Mouse (Mus musculus): ENCODE measurements around the gene Tmx2. TPM values are rescaled to one million over a fixed set of nuclear protein-coding genes. Genes with fewer than 3 reads are reported as not detected.
A peak's percentile ranks its signal among the peaks of the same experiment; 100 is the strongest.

The Tmx2 gene
- polyA plus RNA-seq, 2 experiments = 66.0 to 93.0 TPM

DNA sequence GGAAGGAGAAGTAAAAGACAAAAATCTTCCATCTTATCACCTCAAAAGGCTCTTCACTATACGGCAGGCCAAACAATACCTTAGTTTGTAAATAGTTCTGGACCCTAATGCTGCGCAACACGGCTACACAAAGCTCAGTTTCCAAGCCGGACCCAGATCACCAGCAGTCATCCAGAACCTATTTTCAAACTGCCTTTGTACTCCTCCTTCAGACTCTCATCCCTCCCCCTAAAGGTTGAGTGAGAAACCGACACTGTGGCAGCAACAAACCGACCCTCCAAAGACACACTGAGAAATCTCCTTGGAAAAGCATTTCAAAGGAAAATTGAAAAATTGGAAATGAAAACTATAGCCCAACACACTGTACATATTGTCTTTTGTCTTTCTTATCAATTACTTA lies 30.6 kb downstream of the Tmx2 start:
- Histone ChIP-seq H3K4me1 (ENCODE audit: control insufficient read depth, insufficient read depth, low read length) (peaks cover 2% of the 10 kb centered on the region), H3K4me2 (replicated peaks; ENCODE audit: low read depth, low read length, severe bottlenecking) (peak overlapping the region; percentile 53), H3K27me3 (ENCODE audit: control insufficient read depth, insufficient read depth, low read length) (no peaks in the 10 kb centered on the region), H3K36me3 (ENCODE audit: control insufficient read depth, insufficient read depth, low read length) (no peaks in the 10 kb centered on the region), H3K9ac (ENCODE audit: low read depth, low read length, severe bottlenecking) (peak overlapping the region; percentile 44), H3K4me3 (replicated peaks; ENCODE audit: low read length) (peak overlapping the region; percentile 66), H3K27ac (replicated peaks; ENCODE audit: low read depth, low read length) (no peak overlapping the region), H3K9me3 (ENCODE audit: control insufficient read depth, low read length) (no peaks in the 10 kb centered on the region)
- no peak for DNase-seq (ENCODE audit: low spot score)
- 40% methylated on average over 6 of the region's 6 CpGs for WGBS
- no peak for TF ChIP-seq POLR2A (IDR thresholded peaks at IDR 0.05; ENCODE audit: borderline replicate concordance, extremely low read depth, insufficient read depth, insufficient read length)
- ATAC-seq (ENCODE audit: low FRiP score, low read depth) = no peak

- Histone ChIP-seq H3K4me2 (replicated peaks; ENCODE audit: low read depth, low read length, severe bottlenecking) (no peak overlapping the region), H3K9me3 (ENCODE audit: control insufficient read depth, low read length) (no peaks in the 10 kb centered on the region), H3K4me1 (ENCODE audit: control insufficient read depth, insufficient read depth, low read length) (peaks cover 2% of the 10 kb centered on the region), H3K36me3 (ENCODE audit: control insufficient read depth, insufficient read depth, low read length) (no peaks in the 10 kb centered on the region), H3K9ac (ENCODE audit: low read depth, low read length, severe bottlenecking) (no peak overlapping the region), H3K27me3 (ENCODE audit: control insufficient read depth, insufficient read depth, low read length) (no peaks in the 10 kb centered on the region), H3K27ac (replicated peaks; ENCODE audit: low read depth, low read length) (no peak overlapping the region), H3K4me3 (replicated peaks; ENCODE audit: low read length) (no peak overlapping the region)
- WGBS = 92% methylated on average over 6 of the region's 6 CpGs
- DNase-seq (ENCODE audit: low spot score) (no peak), ATAC-seq (ENCODE audit: low FRiP score, low read depth) (no peak)
- TF ChIP-seq POLR2A (IDR thresholded peaks at IDR 0.05; ENCODE audit: borderline replicate concordance, extremely low read depth, insufficient read depth, insufficient read length) = no peak
Observed at GRCm38 (mm10) chr2:84647051-84647568, 31.8 kb downstream of the Tmx2 start.

DNA sequence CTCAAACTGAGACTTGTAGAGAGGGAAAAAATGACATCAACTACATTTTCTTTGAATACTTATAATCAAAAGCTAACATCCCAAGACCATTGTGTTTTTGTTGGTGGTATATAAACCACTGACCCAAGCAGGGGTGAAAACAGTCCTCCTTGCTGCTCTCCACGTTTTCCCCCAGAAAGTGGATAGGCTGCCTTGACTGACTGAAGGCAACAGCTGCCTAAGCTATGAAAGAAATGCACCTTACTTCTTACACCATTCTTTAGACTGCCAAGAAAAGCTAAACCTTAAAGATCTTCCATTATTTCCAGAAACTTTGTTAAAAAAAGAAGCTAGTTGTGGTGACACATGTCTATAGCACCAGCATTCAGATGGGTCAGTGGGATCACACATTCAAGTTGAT lies 32.8 kb downstream of the Tmx2 start:
- DNase-seq (ENCODE audit: low spot score) = no peak
- 57% methylated on average over 1 of the region's 1 CpGs for WGBS
- H3K4me2 ChIP-seq (replicated peaks; ENCODE audit: low read depth, low read length, severe bottlenecking) = no peak overlapping the region

GRCm38 (mm10) chr2:84640833-84641232 lies 38.1 kb downstream of the Tmx2 start:
- no peak for DNase-seq (ENCODE audit: low spot score)

More for the DNA sequence above, 32.8 kb downstream of the Tmx2 start:
- ATAC-seq (ENCODE audit: low FRiP score, low read depth) = no peak
- Histone ChIP-seq H3K36me3 (ENCODE audit: control insufficient read depth, insufficient read depth, low read length) (no peaks in the 10 kb centered on the region), H3K9ac (ENCODE audit: low read depth, low read length, severe bottlenecking) (no peak overlapping the region), H3K4me1 (ENCODE audit: control insufficient read depth, insufficient read depth, low read length) (peaks cover 2% of the 10 kb centered on the region), H3K27me3 (ENCODE audit: control insufficient read depth, insufficient read depth, low read length) (no peaks in the 10 kb centered on the region), H3K27ac (replicated peaks; ENCODE audit: low read depth, low read length) (no peak overlapping the region), H3K9me3 (ENCODE audit: control insufficient read depth, low read length) (no peaks in the 10 kb centered on the region), H3K4me3 (replicated peaks; ENCODE audit: low read length) (no peak overlapping the region)
- no peak for TF ChIP-seq POLR2A (IDR thresholded peaks at IDR 0.05; ENCODE audit: borderline replicate concordance, extremely low read depth, insufficient read depth, insufficient read length)

DNA sequence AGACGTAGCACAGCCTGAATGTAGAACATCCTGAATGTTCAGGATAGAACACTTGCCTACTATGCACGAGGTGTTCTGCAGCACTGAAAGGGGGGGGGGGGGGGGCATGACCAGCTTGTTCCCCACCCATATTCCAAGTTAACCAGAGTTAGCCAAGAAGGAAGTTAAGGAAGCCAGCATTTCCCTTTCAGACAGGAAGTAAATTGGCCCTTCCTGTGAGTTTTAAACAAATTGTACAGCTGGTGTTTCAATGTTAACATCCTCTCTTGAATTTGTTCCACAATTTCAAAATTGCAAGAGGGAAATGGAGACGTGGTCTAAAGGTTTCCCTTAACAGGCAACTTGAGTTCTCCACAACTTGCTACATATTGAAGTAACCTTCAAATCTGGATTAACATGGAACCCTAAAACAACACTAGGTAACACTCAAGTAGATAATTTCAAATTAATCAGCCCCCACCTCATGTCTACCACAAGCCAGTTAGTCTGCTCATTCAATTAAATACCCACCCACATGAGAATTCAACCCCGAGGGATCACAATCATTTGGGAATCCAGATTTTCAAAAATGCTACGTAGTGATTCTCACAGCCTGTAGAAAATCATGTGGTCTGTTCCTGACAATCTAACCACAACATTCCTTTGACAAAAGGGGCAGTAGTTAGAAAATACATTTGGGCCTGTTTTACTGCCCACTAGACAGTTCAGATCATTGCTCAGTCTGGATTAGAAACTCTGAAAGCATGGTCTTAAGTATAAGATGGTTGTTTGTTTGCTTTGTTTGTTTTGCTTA lies 40.3 kb downstream of the Tmx2 start:
- 56% methylated on average over 5 of the region's 5 CpGs for WGBS
- Histone ChIP-seq H3K4me1 (ENCODE audit: control insufficient read depth, insufficient read depth, low read length) (peaks cover 45% of the 10 kb centered on the region), H3K27me3 (ENCODE audit: control insufficient read depth, insufficient read depth, low read length) (no peaks in the 10 kb centered on the region), H3K9ac (ENCODE audit: low read depth, low read length, severe bottlenecking) (no peak overlapping the region), H3K9me3 (ENCODE audit: control insufficient read depth, low read length) (no peaks in the 10 kb centered on the region), H3K36me3 (ENCODE audit: control insufficient read depth, insufficient read depth, low read length) (no peaks in the 10 kb centered on the region), H3K4me3 (replicated peaks; ENCODE audit: low read length) (no peak overlapping the region), H3K4me2 (replicated peaks; ENCODE audit: low read depth, low read length, severe bottlenecking) (no peak overlapping the region), H3K27ac (replicated peaks; ENCODE audit: low read depth, low read length) (0 out of 2 replicates have a peak overlapping the region, but pooled peaks have one; percentile 26)
- DNase-seq (ENCODE audit: low spot score) (no peak), ATAC-seq (ENCODE audit: low FRiP score, low read depth) (no peak)
- TF ChIP-seq POLR2A (IDR thresholded peaks at IDR 0.05; ENCODE audit: borderline replicate concordance, extremely low read depth, insufficient read depth, insufficient read length) = no peak

More at GRCm38 (mm10) chr2:84640833-84641232, 38.1 kb downstream of the Tmx2 start:
- no peak overlapping the region for H3K4me2 ChIP-seq (replicated peaks; ENCODE audit: low read depth, low read length, severe bottlenecking)
- no peak overlapping the region for H3K27ac ChIP-seq (replicated peaks; ENCODE audit: low read depth, low read length)
- no peak overlapping the region for H3K4me3 ChIP-seq (replicated peaks; ENCODE audit: low read length)
- H3K27me3 ChIP-seq (ENCODE audit: control insufficient read depth, insufficient read depth, low read length) = no peaks in the 10 kb centered on the region
- H3K9ac ChIP-seq (ENCODE audit: low read depth, low read length, severe bottlenecking) = no peak overlapping the region
- H3K4me1 ChIP-seq (ENCODE audit: control insufficient read depth, insufficient read depth, low read length) = peaks cover 27% of the 10 kb centered on the region
- no peaks in the 10 kb centered on the region for H3K36me3 ChIP-seq (ENCODE audit: control insufficient read depth, insufficient read depth, low read length)
- no peaks in the 10 kb centered on the region for H3K9me3 ChIP-seq (ENCODE audit: control insufficient read depth, low read length)
- ATAC-seq (ENCODE audit: low FRiP score, low read depth) = 0 out of 2 replicates have a peak, but pooled peaks have one; percentile 25
- no peak for TF ChIP-seq POLR2A (IDR thresholded peaks at IDR 0.05; ENCODE audit: borderline replicate concordance, extremely low read depth, insufficient read depth, insufficient read length)

Data from limb, embryonic 14.5 days (tissue).